Mouse (Mus musculus) 3T3-L1 (cell line): ENCODE measurements around the gene Tmem254c.
"Not testable (repeated sequence)": the region's sequence is repeated elsewhere in the genome, so short reads cannot be mapped to it uniquely, and the experiment has no call there.

Experiments used
- DNase-seq: peaks from one replicate; pipeline ENCODE4 v3.0.0-alpha.2; 2015; ENCODE audit warnings: low read depth, low spot score

The Tmem254c gene

DNA sequence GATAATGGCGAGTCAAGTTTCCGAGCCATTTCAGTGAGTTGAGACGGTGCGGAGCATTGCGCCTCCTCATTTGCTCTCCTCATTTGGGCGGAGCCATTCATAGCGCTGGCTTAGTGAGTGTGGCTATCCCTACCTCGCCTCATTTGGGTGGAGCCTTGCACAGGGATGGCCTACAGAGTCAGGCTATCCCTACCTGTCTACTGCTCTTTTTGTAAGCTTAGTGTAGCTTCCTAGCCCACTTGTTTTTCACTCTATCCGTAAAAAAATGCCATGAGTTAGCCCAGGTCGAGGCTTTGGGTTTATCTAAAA is at the start of gene Tmem254c:
Gene Tmem254c (minus strand): TSS at position 31 of the 309 bp plus-strand sequence.
- not testable (repeated sequence) for DNase-seq

DNA sequence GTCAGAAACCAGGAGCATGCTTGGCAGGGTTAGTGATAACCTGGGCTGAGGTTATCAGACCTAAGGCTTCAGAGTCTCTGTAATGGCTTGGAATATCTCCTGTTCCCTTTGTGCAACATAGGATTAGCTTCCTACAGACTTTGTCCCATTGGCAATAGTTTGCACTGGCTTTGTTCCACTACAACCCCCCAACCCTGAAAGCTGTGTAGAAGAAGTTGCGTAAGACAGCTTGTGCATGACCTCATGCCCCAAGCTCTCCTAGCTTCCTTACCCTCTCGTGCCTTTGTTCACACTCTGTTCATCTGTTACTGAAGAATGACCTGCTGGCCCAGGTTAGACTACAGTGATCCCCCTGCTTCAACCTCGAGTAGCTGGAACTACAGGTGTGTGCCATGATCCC is 30.5 kb upstream of the Tmem254c start:
- DNase-seq = not testable (repeated sequence)

DNA sequence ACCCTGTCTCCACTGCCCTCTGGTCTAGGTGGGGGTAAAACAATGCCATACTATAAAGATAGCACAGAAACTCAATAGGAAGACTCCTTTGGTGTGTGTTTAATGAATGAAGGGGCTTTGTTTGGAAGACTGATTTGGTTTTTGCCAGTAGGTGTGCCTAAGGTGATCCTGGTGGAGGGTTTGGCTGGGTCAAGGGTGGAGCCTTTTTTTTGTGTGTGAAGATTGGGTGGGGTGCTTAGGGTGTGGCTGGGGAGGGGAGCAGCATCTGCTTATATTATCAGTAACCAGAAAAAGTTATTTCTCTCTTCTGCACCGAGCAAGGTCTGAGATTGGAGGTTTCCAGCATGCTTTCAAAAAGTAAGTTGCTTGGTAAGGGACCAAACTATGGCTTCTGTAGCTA is 14.8 kb upstream of the Tmem254c start, which contains the start of gene Cphx3:
Gene Cphx3 (plus strand): TSS at position 301 of the 400 bp plus-strand sequence.
- not testable (repeated sequence) for DNase-seq

DNA sequence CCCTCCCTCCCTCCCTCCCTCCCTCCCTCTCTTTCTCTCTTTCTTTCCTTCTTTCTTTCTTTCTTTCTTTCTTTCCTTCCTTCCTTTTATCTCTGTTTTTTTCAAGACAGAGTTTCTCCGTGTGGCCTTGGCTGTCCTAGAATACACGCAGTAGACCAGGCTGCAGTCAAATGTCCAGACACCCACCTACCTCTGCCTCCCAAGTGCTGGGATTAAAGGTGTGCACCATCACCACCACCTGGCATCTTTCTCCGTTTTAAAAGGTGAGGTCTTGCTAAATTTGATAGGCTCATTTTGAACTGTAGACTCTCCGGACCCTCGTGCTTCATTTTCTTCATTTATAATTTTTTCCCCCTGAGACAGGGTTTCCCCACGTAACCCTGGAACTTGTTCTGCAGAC is 14.1 kb upstream of the Tmem254c start, which contains the start of gene Cphx2:
Gene Cphx2 (plus strand): TSS at position 301 of the 400 bp plus-strand sequence.
- not testable (repeated sequence) for DNase-seq

DNA sequence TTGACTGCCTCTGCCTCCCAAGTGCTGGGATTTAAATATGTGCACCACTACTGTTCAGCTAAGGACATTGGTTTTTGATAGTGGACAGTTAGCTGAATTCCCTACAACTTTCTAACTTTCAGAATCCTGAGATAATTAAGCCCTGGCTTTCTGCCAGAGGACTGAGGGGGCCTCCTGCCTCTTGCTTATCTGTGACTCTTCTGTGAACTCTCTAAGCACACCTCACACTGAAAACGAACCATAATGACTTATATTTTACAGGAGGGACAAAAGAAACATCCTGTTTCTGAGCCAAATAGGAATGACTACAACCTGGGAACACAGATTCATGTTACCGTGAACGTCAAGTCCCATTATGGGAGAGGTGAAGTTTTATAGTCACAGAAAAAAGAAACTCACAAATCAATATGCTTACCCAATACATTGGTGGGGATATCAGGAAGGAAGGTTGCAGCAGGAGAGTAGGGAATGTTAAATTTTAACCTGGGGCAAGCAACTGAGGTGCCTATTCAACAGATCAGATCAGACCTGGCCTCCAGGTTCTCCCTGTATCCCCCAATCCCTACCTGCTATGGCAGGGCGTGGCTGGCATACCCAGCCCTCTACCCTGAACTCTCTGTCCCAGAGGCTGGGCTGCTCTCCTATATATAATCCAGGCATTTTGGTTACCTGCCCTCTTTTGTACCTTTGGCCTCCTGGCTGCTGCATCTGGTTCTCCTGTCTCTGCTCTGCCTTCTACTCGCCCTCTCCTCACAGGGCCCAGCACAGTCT is 9.7 kb upstream of the Tmem254c start:
- not testable (repeated sequence) for DNase-seq

DNA sequence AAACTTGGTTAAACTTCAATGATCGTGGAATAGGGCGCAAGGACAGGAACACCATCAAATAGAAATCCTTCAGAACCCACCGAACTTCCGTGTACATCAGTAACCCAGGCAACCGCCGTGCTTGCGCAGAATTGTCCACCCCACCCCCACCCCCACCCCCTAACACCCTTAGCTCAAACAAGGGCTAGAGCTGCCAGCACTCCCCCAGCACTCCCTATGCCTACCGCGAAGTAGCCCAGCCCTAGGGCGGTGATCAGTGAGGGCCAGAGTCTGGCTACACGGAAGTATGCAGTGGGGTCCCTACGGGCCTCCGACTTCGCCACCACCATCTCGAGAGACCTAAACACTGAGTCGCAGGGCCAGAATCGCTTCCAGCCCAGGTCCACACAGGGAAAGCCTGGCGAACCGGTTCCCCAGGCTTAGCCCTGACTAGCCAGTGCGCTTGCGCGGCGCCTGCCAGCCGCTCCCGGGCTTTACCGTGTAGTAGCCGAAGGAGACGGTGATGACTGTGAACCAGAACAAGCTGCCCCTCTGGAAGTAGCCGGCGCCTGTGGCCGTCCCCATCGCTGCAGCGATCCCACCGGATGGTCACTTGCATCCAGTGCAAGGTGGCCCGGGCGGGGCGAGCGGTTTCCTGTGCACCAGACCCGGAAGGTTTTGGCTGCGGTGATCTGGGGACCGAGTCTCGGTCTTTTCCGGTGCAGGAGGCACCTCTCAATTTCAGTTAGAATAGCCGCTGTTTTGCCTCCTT is 406 bp downstream of the Tmem254c start:
- not testable (repeated sequence) for DNase-seq

DNA sequence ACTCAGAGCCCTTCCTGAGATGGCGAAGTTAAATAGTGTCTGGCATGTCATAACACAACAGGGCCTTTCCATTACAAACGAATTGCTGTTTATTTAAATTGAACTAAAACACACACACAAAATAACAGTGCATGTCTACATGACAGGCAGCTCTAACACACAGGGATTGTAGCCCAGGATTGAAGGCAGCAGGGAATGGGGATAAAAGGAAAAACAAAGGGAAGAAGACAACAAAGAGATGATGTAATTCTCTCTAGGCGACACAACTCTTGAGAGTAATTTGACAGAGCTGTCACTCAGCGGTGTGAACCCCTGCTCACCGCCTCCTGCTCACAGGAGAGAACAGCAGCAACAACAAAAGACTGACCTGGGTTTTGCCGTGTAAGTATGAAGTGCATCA is 7.8 kb downstream of the Tmem254c start:
- DNase-seq = not testable (repeated sequence)

DNA sequence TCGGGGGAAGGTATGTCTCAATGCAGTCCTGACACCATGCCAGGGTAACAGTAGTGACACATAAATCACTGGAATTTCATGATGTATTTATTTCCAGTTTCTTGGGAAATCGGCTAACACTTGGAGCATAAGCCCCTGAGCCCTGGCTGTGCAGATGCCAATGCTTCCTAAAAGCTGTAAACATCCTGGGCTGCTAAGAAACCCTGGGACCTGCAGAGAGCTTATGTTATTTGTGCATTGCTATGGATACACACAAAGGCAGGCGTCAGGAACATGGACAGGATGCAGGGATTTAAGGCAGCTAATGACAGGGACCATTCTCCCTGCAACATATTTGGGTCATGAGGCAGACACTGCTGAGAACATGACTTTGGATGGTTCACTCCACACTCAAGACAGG is 9.0 kb downstream of the Tmem254c start:
- not testable (repeated sequence) for DNase-seq

DNA sequence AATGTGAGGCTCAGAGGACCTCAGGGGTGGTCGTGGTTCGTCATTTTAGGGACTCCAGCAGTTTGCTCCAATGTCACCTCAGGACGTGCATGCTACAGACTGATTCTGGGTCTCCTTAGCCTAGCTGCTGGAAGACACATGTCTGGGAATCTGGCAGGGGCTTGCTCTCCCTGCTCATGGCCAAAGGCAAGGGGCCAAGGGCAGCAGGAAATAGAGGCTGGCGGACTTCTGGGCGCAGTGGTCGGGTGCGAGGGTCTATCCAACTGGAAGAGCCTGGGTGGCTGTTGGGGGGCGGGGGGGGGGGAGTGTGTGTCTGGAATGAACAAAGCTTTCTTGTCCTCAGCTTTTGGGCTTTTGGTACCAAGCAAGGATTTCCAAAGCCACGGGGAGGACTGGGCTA is 18.4 kb downstream of the Tmem254c start:
- DNase-seq = not testable (repeated sequence)

DNA sequence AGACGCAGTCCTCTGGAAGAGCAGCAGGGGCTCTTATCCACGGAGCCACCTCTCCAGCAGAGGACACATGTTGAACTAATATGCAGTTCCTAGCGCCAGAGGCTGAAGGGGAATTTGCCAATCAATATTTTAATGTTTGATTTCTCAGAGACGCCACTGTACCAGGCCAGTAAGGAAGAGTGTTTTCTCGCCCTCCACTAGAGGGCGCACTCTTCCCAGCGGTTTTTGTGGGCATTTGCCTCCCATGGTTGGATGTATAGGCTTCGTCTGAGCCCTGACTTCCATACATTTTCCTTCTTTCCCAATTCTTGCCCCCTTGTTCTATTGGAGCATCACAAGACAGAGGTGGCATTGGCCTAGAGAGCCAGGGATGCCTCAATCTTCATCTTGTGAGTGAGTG is 20.1 kb downstream of the Tmem254c start:
- not testable (repeated sequence) for DNase-seq

DNA sequence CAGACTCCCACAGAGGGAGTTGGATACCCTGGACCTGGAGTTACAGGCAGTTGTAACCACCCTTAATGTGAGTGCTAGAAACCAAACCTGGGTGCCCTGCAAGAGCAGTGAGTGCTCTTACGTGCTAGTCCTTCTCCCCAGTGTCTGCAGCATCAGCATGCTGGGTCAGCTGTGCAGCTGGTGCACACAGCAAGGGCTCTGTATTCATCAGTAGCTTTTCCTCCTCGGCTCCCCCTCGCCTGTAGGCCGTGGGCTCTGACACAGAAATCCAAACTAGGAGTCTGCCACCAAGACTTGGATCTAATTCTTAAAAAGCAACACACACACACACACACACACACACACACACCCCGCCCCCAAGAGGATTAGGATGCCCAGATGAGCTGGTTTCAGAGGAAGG is 22.1 kb downstream of the Tmem254c start:
- not testable (repeated sequence) for DNase-seq

DNA sequence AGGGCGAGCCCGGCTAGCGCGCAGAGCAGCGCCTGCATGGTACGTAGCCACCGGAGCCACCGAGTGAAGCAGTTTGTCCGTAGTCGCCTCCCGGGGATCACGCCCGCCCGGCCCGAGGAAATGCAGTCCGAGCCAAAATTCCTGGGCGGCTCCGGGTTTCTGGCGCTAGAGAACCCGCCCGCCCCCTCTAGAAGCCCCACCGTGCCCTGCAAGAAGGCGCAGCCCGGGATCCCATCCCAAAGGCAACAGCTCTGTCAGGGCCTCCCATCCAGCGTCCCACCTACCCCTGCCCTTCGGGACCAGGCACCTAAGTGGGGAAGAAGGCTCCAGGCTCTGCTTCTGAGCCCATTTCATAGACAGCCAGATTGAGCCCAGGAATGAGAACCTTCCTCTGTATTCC is 24.5 kb downstream of the Tmem254c start, which contains the start of gene Gm9780:
Gene Gm9780 (minus strand): TSS at position 101 of the 400 bp plus-strand sequence.
- DNase-seq = not testable (repeated sequence)

DNA sequence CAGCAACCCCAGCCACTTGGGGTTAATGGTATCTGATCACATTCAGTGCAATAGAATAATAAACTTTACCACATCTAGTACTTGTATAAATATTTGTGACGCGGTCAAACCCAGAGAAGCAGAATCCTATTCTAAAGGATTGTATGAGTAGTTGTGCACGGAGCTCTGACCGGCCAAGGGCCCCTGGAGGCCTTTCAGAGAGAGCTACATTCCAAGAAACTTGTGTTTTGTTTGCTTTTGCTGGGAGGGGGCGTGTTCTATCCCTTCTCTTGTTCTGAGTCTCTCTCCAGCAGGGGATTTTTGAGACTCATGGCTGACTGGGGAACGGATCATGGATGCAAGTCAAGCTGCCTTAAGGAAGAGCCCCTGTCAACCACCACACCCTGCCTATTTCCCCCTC is 31.7 kb downstream of the Tmem254c start:
- not testable (repeated sequence) for DNase-seq

DNA sequence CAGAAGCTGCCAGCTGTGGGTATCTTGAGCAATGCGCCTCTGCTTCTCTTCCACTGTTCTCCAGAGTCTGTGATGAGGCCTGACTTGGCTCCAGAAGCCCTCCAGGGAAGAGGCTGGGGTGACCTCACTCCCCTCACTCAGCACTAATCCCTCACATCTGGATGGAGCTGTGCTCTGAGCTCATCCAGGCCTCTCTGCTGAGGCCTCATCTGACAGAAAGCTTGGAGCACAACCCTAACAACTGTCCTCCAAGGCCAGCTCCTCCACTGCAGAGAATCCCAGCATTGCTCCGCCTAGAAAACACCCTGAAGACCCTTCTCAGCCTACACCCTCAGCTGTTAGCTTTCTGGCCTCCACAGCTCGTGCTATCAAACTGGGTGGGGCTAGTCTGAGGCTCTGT is 32.8 kb downstream of the Tmem254c start:
- not testable (repeated sequence) for DNase-seq

DNA sequence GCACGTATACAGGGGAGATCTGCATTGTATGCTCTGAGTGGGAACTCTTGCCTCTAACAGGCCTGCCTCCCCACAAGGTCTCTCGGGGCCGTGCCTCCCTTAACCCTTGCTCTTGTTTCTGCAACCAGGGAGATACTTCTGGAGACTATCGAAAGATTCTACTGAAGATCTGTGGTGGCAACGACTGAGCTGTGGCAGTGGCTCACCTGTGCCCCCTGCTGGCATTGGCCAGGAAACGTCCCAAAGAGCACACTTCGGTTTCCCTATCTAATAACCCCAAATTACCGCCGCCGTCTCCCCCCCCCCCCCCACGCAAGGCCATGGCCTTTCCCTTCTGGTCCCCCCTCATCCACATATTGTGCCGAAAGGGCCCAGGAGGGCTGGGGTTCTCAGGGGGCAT is 41.5 kb downstream of the Tmem254c start:
- not testable (repeated sequence) for DNase-seq

DNA sequence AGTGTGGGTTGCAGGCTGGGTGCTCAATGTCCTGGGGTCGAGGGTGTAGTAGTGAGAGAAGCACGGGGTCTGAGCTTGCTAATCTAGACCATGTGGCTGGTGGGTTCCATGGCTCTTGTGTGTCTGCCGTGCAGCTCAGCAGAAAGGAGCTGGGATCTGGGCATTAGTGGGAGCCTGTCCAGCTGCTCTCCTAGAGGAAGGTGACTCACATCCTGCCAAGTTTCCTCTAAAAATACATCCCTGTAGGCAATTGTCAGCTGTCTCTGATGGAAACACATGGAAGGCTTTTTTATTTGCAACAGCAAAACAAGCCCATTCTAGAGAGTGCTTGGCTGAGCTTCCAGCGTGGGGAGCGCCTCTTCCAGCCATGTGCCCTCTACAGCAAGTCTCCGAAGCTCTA is 44.3 kb downstream of the Tmem254c start:
- DNase-seq = not testable (repeated sequence)

DNA sequence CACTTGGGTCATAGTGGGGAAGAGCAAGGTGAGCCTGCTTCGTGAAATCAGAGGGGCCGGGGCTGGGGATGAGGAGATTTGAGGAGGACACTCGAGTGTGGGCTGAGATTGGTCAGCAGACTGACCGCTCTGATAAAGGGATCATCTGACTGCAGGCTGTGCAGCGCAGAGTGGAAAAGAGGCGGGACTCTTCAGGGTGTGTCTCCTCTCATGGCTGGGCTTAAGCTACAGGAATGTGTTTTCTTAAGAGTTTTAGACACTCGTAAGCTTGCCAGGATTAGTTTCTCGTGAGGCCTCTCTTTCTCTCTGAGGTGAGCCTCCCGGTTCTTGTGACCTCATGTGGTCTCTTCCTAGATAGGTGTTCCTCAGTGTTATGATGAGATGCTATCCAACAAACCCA is 45.6 kb downstream of the Tmem254c start:
- DNase-seq = not testable (repeated sequence)

DNA sequence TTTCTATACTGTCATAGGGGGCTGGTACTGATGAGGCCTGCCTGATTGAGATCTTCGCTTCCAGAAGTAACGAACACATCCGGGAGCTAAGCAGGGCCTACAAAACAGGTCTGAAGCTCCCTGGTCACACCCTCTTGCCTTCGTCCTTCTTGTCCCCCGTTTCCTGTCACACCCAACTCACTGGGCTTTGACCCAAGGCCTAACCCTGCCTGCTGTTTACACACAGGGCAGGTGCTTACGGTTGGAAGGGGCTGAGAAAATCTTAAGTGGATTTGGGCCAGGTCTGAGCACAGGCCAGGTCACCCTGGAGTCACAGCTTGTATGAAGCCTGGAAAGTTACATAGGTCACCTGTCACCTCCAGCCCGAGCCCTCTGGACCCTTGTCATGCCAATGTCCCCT is 50.7 kb downstream of the Tmem254c start:
- not testable (repeated sequence) for DNase-seq
